Mouse (Mus musculus): ENCODE results near the gene 6030458C11Rik. TPM values are rescaled to one million over a fixed set of nuclear protein-coding genes. Genes with fewer than 3 reads are reported as not detected.

The 6030458C11Rik gene
- 18.0 TPM for total RNA-seq (2023)

DNA sequence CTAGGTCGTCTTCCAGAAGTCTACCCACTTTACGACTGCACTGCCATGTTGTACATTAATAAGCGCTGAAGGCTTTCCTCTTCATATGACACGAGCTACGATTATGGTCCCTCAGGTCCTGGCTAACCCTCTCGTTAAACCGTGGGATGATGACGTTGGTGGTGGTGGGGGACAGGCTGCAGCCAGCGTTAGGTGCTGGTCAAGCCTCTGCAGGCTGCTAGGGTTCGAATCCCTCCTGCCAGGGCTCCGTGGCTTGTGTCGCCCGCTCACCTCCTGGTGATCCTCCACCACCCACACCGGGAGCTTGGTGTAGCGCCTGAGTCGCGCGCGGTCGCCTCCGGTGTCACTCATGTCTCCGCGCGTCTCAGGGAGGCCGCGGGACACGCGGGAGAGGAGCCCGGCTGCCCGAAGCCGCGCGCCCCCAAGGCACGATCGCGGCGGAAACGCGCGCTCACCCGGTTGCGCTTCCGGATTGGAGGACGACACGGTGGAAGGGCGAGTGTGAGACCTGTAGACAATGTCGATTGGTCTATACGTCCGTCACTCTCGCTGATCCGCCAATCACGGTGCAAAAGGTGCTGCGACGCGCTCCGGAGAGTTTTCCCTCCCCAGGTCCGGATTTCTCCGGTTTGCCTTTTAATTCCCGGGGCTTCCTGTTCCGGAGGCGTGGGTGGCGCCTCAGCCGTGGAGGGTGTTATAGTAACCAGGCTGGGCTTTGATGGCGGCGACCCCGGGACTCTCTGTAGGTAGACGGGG, at the start of gene 6030458C11Rik, which contains the start of gene Drosha:
Gene 6030458C11Rik, minus strand, starts transcription at position 453 of the 756 bp plus-strand sequence.
Gene Drosha, plus strand, starts transcription at position 619 of the 756 bp plus-strand sequence.

Other genes starting within 250 kb of the 6030458C11Rik start
- gene Pdzd2, start 84.7 kb downstream of the 6030458C11Rik start, total RNA-seq (2023) = 1.9 TPM
- gene Drosha, start 166 bp upstream of the 6030458C11Rik start, total RNA-seq (2023) = 27.1 TPM

Measured in CD8-positive naive resting alpha-beta T cell, adult 57 days (primary cell).